Mouse (Mus musculus): ENCODE results near the gene Sdr16c6. TPM values are rescaled to one million over a fixed set of nuclear protein-coding genes. Genes with fewer than 3 reads are reported as not detected.

Sdr16c6 gene
- not detected for total RNA-seq (2022)

DNA sequence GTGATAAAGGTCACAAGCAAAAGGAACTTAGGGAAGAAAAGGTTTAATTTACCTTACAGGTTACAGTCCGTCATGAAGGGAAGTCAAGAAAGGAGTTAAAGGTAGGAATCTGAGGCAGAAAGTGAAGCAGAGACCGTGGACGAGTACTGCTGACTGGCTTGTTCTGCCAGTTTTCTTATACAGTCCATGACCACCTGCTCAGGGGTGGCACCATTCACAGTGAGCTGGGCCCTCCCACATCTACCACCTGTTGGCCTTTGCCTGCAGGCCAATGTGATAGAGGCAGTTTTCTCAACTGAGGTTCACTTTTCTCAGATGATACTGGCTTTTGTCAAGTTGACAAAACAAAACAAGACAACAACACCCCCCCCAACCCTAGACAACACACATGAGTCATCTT, at the start of gene Sdr16c6:
Sdr16c6 (minus strand) TSS at position 151 of the 400 bp plus-strand sequence.
- no peak for DNase-seq (ENCODE audit: low spot score in 2 of 2)

DNA sequence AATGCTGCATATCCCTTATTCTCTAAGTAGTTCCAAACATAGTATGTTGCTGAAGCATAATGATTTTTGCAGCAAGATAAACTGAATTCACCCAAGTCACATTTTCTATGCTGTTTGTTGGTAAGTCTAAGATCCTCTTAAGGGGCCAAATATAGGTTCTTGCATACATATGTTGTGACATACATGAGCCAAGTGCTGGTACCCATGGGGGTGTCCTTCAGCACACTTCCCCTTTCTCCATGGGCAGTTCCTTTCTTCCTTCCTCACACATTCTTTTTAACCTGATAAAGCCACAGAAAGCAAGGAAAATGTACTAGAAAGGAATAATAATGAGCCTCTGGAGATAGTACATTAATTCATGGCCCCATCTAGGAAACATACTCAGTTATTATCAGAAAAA, 2.9 kb upstream of the Sdr16c6 start:
- no peak for DNase-seq (ENCODE audit: low spot score in 2 of 2)

DNA sequence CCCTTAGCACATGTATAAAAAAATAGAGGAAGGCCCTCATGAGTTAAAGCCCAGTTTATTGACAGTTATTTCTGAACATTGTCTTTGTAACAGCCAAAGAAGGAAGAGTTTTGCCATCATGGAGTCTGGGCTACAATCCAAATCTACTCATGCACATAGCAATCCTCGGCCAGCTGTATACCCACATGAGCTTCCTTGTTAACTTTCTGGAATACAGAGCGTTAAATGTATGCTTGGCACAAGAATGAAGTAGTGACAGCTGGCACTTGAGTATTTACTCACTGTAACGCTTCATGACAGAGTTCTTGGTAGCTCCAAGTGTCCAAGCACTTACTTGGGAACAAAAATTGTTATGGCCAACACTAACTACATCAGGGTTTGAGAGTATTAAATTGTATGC, 1.8 kb upstream of the Sdr16c6 start:
- DNase-seq (ENCODE audit: low spot score in 2 of 2), result no peak

DNA sequence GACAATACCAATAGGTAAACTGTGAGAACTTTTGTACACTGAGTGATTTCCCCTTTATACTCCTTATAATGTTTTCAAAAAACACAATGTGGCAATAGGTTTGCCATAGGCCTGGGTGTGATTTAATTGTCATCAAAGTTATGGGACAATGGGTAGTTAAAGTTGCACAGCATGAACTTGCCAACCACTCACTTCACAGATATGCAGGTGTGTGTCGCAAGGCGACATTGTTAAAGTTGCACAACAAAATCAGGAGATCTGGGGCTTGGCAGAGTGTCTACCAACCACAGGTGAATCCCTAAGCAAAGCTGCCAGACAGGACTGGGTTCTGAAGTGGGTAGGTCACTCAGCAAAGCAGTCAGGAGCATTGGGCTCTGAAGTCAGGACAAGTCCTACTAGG, 1.3 kb downstream of the Sdr16c6 start:
- DNase-seq (ENCODE audit: low spot score in 2 of 2), result no peak

Other genes with a start within 250 kb of the Sdr16c6 start
- 100 to 1,000 TPM; 117 to 153 (median 124) TPM for gene Gm11808, start 103.9 kb downstream of the Sdr16c6 start, total RNA-seq (2022)